Mouse (Mus musculus) heart, embryonic 10.5 days (tissue): ENCODE measurements around the gene Vmn1r231. TPM values are rescaled to one million over a fixed set of nuclear protein-coding genes. Genes with fewer than 3 reads are reported as not detected.

Experiments used
- DNase-seq: peaks from one replicate; pipeline ENCODE4 v3.0.0-alpha.2; 2017; ENCODE audit warnings: low spot score
- H3K27ac ChIP-seq: fragments of 300-500 bp; sonication (generic); 2 replicates; pipeline ENCODE4 v1.5.1; 2016; ENCODE audit warnings: mild to moderate bottlenecking
- H3K27me3 ChIP-seq: fragments of 300-500 bp; sonication (generic); 2 replicates; pipeline ENCODE4 v1.6.1; 2016; ENCODE audit warnings: mild to moderate bottlenecking; ENCODE audit not compliant: poor library complexity, insufficient read depth, severe bottlenecking
- H3K36me3 ChIP-seq: fragments of 300-500 bp; sonication (generic); 2 replicates; pipeline ENCODE4 v1.6.1; 2016; ENCODE audit warnings: mild to moderate bottlenecking, moderate library complexity
- H3K4me1 ChIP-seq: fragments of 300-500 bp; sonication (generic); 2 replicates; pipeline ENCODE4 v1.6.1; 2016; ENCODE audit warnings: mild to moderate bottlenecking
- H3K4me3 ChIP-seq: fragments of 300-500 bp; sonication (generic); 2 replicates; pipeline ENCODE4 v1.5.1; 2016; ENCODE audit warnings: mild to moderate bottlenecking, moderate library complexity
- H3K9me3 ChIP-seq: fragments of 300-500 bp; sonication (generic); 2 replicates; pipeline ENCODE4 v1.6.1; 2016; ENCODE audit warnings: mild to moderate bottlenecking, moderate library complexity
- WGBS: fragments of 180-500 bp; shearing (Covaris S2); methylation state at CpG from one replicate; pipeline ENCODE4 v1.1.7; 2016; 5-methylcytosine and 5-hydroxymethylcytosine counted together
- polyA plus RNA-seq: library from polyadenylated mRNA; unstranded; fragments of >200 nt; fragmentation: Nextera tagmentation; extraction: Ambion mirVana; gene quantifications from 2 replicates; pipeline ENCODE4 v1.2.1, GENCODE M21; 2016

The Vmn1r231 gene
- not detected in 2 replicates for polyA plus RNA-seq

DNA sequence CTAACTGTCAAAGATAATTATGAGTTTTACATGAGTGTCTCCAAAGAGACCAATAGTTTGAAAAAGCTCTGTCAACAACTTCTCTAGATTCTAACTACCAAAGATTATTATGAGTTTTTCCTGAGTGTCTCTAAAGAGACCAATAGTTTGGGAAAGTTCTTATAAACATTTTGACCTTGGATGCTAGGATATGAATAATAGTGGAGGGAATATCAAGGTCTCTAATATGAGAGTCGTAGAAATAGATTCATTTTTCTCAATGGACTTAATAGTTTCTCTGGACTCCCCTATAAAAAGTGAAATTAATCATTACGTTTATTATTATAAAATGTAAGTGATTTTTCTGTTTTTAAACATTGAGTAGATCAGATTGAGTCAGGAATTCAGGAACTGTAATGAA is at the start of gene Vmn1r231:
Vmn1r231 (minus strand) TSS at position 101 of the 400 bp plus-strand sequence.
- Histone ChIP-seq H3K27ac (no peak within 1 kb of the TSS), H3K27me3 (no peaks in the 10 kb centered on the region), H3K4me3 (no peak within 1 kb of the TSS), H3K9me3 (no peaks in the 10 kb centered on the region), H3K4me1 (no peaks in the 10 kb centered on the region), H3K36me3 (no peaks in the 10 kb centered on the region)
- no peak for DNase-seq
- WGBS, result 53% methylated on average over 2 of the region's 2 CpGs

DNA sequence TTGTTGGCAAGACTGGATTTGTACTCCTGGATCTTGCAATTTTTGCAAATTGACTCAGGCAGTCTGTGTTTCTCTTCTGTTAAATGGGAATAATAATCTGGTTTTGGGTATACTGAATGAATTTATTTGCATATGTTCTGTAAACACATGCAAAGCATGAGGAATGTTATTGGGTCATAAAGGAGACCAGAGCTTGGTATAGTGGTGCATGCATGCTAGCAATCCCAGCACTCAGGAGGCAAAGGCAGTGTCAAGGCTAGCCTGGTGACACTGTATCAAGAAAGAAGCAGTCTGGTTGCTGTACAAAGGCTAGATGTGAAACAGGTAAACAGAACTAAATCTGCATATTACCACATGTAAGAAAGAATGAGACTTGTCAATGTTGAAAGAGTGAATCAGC is 41.7 kb upstream of the Vmn1r231 start:
- no peak for DNase-seq
- Histone ChIP-seq H3K27ac (peak overlapping the region; percentile 97), H3K4me3 (peak overlapping the region; percentile 79), H3K4me1 (peaks cover 24% of the 10 kb centered on the region), H3K9me3 (no peaks in the 10 kb centered on the region), H3K27me3 (no peaks in the 10 kb centered on the region), H3K36me3 (peaks cover 6% of the 10 kb centered on the region; the same call in 1 of the 2 replicates)

DNA sequence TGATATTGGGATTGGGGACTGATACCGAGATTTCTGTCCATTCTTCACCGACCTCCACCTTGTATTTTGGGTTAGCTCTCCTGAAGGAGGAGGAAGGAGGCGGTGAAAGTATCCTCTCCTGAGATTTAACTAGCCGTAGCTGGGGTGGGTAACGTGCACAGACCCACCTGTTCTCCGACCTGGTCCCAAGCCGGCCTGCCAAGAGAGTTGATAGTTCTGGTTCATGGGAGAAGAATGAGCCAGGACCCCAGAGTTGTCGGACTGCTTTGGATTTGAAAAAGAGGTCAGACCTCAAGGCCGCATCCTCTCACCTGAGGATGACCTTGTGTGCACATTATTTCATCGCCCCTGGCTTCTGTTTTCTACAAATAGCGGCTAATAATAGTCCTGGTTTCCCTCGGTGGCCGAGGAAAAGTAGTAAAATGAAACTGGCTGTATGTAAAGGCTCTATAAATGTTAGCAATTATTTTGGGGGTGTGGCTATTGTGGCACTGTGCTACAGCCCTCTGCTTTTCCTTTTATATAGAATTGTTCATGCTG is 41.2 kb upstream of the Vmn1r231 start:
- 0 out of 2 replicates have a peak, but pooled peaks cover under 1% of the 10 kb centered on the region for H3K36me3 ChIP-seq

DNA sequence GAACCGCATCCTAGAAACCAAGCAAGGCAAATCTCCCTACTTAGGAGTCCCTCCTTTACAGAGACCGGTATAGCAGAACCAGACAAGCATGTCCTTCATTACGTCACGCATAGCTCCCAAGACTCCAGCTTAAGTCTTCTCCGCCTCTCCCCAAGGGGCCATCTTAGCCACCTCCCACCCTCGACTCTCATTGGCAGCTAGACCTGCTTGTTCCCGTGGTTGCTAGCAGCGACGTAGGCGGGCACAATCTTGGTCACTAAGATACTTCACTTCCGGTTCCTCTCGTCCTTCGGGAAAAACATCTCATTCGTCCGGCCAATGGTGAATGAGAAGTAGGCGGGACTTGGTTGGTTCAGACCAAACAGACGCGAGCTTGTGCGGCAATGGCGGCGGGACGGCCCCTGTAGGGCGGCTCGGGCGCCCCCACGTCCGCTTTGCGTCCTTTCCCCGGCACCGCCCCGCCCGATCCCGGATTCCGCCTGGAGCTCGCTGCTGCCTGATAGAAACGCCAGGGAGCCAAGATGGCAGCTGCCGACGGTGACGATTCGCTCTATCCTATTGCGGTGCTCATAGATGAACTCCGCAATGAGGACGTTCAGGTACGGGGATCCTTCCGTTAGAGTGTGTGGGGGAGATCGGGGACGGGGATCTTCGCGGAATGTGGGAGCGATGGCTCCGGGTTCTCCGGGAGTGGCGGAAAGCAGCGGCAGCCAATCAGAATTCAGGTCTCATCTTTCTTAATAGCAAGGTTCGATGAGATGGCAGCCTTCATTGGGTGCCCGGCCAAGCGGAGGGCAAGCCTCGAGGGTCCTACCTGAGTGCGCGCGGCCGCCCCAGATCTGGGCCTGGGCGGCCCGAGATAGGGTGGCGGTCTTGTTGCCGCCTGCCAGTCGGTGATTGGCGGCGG is 40.3 kb upstream of the Vmn1r231 start, which contains the start of gene Ppp2r1a:
Ppp2r1a (plus strand) TSS at position 327 of the 907 bp plus-strand sequence.
- Histone ChIP-seq H3K36me3 (no peaks in the 10 kb centered on the region), H3K27me3 (no peaks in the 10 kb centered on the region), H3K4me1 (peaks cover 24% of the 10 kb centered on the region), H3K4me3 (peak within 1 kb of the TSS; percentile 79), H3K9me3 (no peaks in the 10 kb centered on the region), H3K27ac (peak within 1 kb of the TSS; percentile 97)
- DNase-seq, result peak; percentile 99
- WGBS, result under 1% methylated on average over 69 of the region's 69 CpGs

More for the DNA sequence above, 41.2 kb upstream of the Vmn1r231 start:
- Histone ChIP-seq H3K4me1 (peaks cover 24% of the 10 kb centered on the region), H3K4me3 (peak overlapping the region; percentile 79), H3K27me3 (no peaks in the 10 kb centered on the region), H3K27ac (peak overlapping the region; percentile 97), H3K9me3 (no peaks in the 10 kb centered on the region)
- DNase-seq, result no peak
- 1% methylated on average over 13 of the region's 13 CpGs for WGBS

DNA sequence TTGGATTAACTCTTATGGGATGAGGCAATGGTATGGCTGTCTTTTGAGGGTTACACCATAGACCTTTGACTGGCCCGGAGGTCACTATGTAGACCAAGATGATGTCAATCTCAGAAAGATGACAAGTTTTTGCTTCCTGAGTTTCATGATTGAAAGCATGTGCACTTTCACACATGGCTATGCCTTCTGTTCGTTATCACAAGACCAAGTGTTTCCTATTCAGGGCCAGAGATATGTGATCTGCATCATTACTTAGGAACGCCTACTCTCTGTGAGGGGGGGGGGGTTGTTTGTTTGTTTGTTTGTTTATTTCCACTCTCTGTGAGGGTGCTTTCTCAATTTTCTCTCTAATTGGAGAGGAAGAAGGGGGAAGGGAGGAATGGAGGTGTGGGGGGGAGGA is 39.3 kb upstream of the Vmn1r231 start:
- Histone ChIP-seq H3K27ac (peak overlapping the region; percentile 97), H3K9me3 (no peaks in the 10 kb centered on the region), H3K36me3 (no peaks in the 10 kb centered on the region), H3K4me3 (peak overlapping the region; percentile 79), H3K27me3 (no peaks in the 10 kb centered on the region), H3K4me1 (peaks cover 24% of the 10 kb centered on the region)
- DNase-seq, result no peak
- 61% methylated on average over 3 of the region's 3 CpGs for WGBS

DNA sequence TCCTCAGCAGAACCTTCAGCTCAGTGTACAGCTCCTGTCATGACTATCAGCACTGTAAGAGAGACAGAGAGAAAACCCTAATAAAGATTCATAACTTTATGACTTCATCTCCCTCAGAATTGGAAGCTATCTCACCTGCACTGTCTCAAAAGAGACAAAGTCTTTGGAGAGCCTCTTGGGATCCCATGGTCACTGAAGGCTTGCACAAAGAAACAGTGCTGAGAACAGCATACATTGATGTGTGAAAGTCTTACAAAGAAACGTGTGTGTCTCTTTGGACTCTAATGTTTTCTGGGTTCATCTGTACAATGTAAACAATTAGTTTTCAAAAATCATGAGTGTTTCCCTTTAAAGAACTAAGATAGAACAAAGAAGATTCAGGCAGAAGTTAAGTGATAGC is 14.7 kb upstream of the Vmn1r231 start, which contains the start of gene Vmn1r232:
Vmn1r232 (minus strand) TSS at position 101 of the 400 bp plus-strand sequence.
- Histone ChIP-seq H3K4me1 (no peaks in the 10 kb centered on the region), H3K27me3 (no peaks in the 10 kb centered on the region), H3K9me3 (no peaks in the 10 kb centered on the region), H3K4me3 (no peak within 1 kb of the TSS), H3K36me3 (no peaks in the 10 kb centered on the region), H3K27ac (no peak within 1 kb of the TSS)
- DNase-seq, result no peak
- 44% methylated on average over 1 of the region's 1 CpGs for WGBS

DNA sequence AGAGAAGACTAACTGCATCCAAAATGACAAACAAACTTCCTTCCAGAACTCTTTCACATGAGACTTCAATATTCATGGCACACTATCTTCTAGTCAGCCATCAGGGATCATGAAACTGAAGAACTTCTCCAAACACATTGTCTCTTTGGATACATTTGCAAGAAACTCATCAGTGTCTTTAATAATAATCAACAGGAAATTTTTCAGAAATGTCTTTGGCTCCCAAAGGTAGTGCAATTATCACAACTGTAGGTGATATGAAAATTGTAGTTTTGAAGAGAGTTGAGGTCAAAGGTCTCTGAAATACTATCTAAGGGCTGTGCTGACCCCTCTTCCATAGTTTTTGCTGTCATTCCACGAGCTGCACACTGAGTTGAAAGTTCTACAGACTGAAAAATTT is 64.7 kb downstream of the Vmn1r231 start, which contains the start of gene Vmn1r230:
Vmn1r230 (plus strand) TSS at position 301 of the 400 bp plus-strand sequence.
- Histone ChIP-seq H3K4me3 (no peak within 1 kb of the TSS), H3K27ac (no peak within 1 kb of the TSS), H3K36me3 (no peaks in the 10 kb centered on the region), H3K9me3 (no peaks in the 10 kb centered on the region), H3K4me1 (no peaks in the 10 kb centered on the region), H3K27me3 (no peaks in the 10 kb centered on the region)
- WGBS, result 20% methylated on average over 1 of the region's 1 CpGs
- no peak for DNase-seq

Other genes starting within 250 kb of the Vmn1r231 start
- not detected in 2 replicates for gene Vmn1r226, start 222.2 kb downstream of the Vmn1r231 start, polyA plus RNA-seq
- gene Vmn1r227, start 175.2 kb downstream of the Vmn1r231 start, polyA plus RNA-seq, result not detected in 2 replicates
- gene Vmn1r228, start 118.9 kb downstream of the Vmn1r231 start, polyA plus RNA-seq, result not detected in 2 replicates
- gene Vmn1r229, start 93.5 kb downstream of the Vmn1r231 start, polyA plus RNA-seq, result 0.02 TPM in 1 of 2 replicates, not detected in the other
- gene Vmn1r230, start 64.6 kb downstream of the Vmn1r231 start, polyA plus RNA-seq, result not detected in 2 replicates
- gene Vmn1r232, start 14.6 kb upstream of the Vmn1r231 start, polyA plus RNA-seq, result not detected in 2 replicates
- gene Ppp2r1a, start 40.2 kb upstream of the Vmn1r231 start, polyA plus RNA-seq, result 407 and 413 TPM in 2 replicates
- not detected in 2 replicates for gene Vmn1r233, start 91.4 kb upstream of the Vmn1r231 start, polyA plus RNA-seq
- gene Zfp160, start 103.8 kb upstream of the Vmn1r231 start, polyA plus RNA-seq, result 10.1 TPM in 2 replicates